Mouse (Mus musculus) layer of hippocampus, postnatal 25 days (tissue): ENCODE results near the gene Rab3d. TPM values are rescaled to one million over a fixed set of nuclear protein-coding genes. Genes with fewer than 3 reads are reported as not detected.

ENCODE experiments used
- DNase-seq, 2 experiments: peaks; one replicate each; pipeline ENCODE4 v3.0.0; 2022; ENCODE audit warnings: mixed read lengths in 2 of 2, low spot score in 1 of 2; ENCODE audit errors: extremely low spot score in 1 of 2
- total RNA-seq, 2 experiments: library from RNA; stranded (reverse); gene quantifications; 2 replicates each; pipeline ENCODE4 v1.2.3; 2021

Gene Rab3d
- total RNA-seq, 2 experiments from 2014 or later: 19.5 to 24.0 TPM

GRCm38 (mm10) chr9:21943046-21943445 is 25.1 kb upstream of the Rab3d start:
- DNase-seq: no peak

DNA sequence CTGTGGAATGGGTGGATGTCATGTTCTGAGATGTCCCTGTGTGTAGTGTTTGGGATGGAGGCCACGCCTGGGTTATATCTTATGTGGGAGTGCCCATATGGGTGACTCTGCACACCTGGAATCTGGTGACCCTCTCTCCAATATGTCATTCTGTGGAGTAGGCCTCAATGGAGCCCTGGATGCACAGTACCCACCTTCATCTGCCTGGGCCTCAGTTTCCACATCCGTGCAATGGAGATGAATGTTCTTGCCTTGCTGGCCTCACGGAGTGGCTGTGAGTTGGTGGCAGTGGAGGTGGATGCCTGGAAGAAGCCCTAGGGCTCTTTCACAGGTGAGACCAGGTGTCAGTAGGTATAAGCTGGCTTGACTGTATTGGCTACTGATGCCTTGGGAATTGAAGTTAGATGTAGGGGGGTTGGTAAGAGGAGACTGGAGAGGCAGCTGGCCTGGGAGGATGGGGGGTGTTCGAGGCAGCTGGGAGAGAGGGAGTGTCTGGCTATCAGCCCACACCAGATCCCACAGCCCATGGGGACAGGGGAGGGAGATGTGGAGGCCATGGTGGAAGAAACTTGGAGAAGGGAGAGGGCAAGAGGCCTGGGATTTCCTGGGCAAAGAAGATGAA is 20.4 kb upstream of the Rab3d start:
- DNase-seq: no peak

- no peak for DNase-seq
Observed at GRCm38 (mm10) chr9:21937711-21938175, 19.8 kb upstream of the Rab3d start.

- DNase-seq: peak; percentile 92 to 95
Observed at GRCm38 (mm10) chr9:21936692-21937570, 18.9 kb upstream of the Rab3d start, which contains the start of gene Plppr2. Gene Plppr2, plus strand, starts transcription at chr9:21937033.

DNA sequence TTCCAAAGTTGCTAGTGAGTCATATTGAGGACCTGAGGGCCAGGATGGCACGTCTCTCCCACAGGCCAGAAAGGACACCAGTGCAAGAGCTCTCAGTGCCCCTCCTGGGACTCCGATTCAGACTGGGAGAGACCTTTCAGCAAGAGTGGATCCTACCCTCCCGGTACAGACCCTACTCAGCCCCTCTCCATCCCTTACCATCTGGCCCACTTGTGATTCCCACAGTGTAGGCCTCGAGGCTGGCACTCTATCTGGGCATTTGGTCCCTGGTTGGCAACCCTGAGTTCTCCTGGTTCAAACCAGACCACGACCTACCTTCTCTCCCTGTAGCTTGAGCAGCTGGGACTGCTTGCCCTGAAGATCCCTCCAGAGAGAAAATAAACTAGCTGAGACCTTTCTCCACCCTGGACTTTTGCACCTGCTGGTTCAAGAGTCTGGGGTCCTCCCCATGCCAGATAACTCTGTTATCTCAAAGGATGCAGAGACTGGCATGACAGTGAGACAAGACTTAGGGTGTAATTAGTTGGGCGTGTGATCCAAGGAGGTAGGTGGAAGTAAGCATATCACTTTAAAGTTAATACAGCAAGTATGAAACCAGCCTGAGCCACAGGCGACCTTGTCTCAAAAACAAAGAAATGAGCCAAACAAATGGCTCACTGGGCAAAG is 17.6 kb upstream of the Rab3d start:
- no peak for DNase-seq

- DNase-seq: no peak
Observed at GRCm38 (mm10) chr9:21934021-21934420, 16.0 kb upstream of the Rab3d start.

GRCm38 (mm10) chr9:21932445-21933137 is 14.6 kb upstream of the Rab3d start:
- DNase-seq: no peak

- no peak for DNase-seq
Observed at GRCm38 (mm10) chr9:21932006-21932405, 14.0 kb upstream of the Rab3d start.

GRCm38 (mm10) chr9:21929208-21929607 is 11.2 kb upstream of the Rab3d start:
- DNase-seq: no peak

- DNase-seq: peak; percentile 66 to 70
Observed at GRCm38 (mm10) chr9:21927208-21927753, 9.3 kb upstream of the Rab3d start, which contains the start of the genes Ccdc159 and Tmem205. Gene Ccdc159, plus strand, starts transcription at chr9:21927471. Gene Tmem205, minus strand, starts transcription at chr9:21927556.

GRCm38 (mm10) chr9:21926784-21927183 is 8.8 kb upstream of the Rab3d start:
- no peak for DNase-seq

- DNase-seq: no peak
Observed at GRCm38 (mm10) chr9:21926155-21926554, 8.2 kb upstream of the Rab3d start.

GRCm38 (mm10) chr9:21925506-21925905 is 7.5 kb upstream of the Rab3d start:
- no peak for DNase-seq

DNA sequence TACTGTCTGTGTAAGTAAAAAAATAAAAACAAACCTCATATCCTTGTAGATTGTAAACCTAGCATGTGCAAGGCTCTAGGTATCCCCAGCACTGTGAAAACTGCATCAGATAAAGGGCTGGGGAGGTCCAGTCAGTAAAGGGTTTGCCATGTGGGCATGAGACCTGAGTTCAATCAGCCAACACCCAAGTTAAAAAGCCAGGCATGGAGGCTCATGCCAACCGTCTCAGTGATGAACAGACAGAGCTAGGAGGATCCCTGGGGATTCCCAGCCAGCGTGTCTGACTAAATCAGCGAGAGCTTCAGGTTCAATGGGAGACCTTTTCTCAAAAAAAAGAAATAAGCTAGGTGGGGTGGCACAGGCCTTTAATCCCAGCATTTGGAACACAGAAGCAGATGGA is 7.0 kb upstream of the Rab3d start:
- DNase-seq: no peak

DNA sequence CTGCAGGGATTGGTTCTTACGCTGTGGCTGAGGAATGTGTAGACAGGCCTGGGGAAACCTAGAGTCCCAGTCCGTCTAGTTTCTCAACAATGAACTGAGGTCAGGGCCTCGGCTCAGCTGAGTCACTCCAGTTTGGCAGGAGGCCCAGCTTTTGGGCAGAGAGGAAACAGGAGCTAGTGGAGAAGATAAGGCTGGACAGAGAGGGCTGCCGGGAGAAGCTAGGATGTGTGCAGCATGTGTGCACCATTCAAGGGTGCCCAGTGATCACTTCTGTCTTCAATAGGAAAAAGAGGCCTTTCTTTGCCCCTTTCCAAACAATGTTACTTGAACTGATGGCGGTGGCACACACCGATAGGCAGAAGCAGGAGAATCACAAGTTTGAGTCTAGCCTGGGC is 6.1 kb upstream of the Rab3d start:
- DNase-seq: no peak

GRCm38 (mm10) chr9:21923490-21924098 is 5.6 kb upstream of the Rab3d start:
- DNase-seq: no peak

DNA sequence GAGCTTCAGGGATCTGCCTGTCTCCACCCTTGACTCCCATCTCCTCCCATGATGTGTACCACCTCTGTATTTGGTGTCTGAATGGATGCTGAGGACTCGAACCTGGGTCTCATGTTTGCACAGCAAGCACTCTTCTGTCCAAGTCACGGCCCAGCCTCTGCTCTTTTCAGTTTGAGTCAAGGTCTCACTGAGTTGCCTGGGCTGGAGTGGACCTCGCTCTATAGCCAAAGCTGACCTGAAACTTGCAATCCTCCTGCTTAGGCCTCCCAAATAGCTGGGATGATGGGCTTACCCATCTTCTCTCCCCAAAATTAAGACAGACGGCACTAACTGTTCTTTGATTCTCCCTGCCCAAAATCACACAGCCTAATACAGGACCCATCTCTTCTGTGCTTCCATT is 5.0 kb upstream of the Rab3d start:
- DNase-seq: no peak

DNA sequence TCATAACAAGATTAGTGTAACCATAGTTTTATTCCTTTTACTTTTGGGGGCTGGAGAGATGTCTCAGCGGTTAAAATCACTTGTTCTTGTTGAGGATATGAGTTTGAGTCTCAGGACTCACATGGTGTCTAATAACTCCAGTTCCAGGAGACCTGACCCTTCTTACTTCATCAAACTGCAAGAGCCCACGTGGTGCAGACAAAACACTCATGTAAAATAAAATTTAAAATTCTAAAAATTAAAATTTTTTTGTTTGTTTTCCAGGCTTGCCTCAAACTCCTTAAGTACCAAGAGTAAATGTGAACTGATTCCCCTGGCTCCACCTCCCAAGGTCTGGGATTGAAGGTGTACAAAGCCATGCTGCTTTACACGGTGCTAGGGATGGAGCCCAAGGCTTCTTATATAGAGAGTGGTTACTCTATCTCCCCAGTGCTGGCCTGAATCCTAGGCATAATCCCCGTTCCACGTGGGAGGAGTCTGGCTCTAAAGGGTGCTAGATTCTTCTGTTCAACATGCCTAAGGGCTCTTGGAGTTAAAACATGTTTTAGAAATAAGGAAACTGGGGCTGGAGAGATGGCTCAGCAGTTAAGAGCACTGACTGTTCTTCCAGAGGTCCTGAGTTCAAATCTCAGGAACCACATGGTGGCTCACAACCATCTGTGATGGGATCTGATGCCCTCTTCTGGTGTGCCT is 846 bp upstream of the Rab3d start:
- DNase-seq: no peak

DNA sequence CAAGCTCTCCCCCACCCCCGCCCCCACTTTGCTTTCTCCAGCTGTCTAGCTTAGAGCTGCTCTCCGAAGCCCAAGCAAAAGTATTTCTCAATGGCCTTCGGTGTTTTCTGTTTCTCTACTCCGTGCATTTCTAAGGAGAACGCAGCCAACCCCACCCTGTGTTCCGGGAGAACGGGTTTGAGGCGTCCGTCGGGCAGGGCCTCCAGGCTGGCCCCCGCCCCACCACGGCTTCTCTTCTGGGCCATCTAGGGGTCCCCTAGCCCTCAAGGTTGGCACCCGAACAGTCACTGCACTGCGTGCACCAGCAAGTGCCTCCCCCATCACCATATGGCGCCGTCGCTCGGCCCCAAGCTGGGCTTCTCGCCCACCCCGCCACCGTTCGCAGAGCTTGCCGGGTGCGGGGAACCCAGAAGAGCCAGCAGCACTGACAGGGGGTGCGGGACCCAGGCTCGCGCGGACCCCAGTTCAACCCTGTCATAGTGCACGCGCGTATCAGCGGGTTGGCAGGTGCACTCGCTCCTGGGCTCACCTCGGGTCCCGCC is 428 bp downstream of the Rab3d start:
- peak; percentile 65 to 78 for DNase-seq
